Mouse (Mus musculus) liver, embryonic 14.5 days (tissue): ENCODE results near the gene Rybp.

ENCODE experiments used
- CTCF ChIP-seq: IDR thresholded peaks from 2 replicates; pipeline ENCODE4 v1.5.1; 2016; ENCODE audit warnings: antibody characterized with exemption, low read depth, control low read depth
- EP300 ChIP-seq: IDR thresholded peaks from 2 replicates; pipeline ENCODE4 v1.6.1; 2016; ENCODE audit warnings: antibody characterized with exemption, low read depth

DNA sequence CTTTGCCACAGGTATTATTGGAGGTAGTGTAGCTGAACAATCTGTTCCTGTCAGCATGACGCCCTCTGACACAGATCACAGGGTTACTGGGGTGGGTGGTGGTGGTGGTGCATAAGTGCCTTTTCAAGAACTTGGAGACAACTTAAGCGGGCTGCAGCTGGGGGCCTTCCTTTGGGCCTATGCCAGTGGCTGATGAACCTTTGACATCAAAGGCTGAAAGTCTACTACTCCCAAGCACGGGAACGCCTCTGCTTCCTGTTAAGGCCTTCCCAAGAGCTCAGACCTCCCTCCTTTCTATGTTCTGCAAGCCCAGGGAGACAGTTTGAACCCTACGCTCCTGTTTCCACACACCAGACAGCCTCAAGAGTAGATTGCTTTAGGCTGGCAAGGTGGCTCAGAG, 70.3 kb downstream of the Rybp start:
- TF ChIP-seq CTCF (no peak), EP300 (no peak)
